Mouse (Mus musculus) erythroblast, embryonic 14.5 days (primary cell): ENCODE measurements around the gene Amotl1.

ENCODE experiments used
- GATA1 ChIP-seq: IDR thresholded peaks from 2 replicates; pipeline ENCODE4 v1.6.1; 2012; ENCODE audit warnings: low read length, inconsistent platforms, mixed read lengths
- TAL1 ChIP-seq: IDR thresholded peaks from 3 replicates; pipeline ENCODE4 v1.6.1; 2012; ENCODE audit warnings: low read length, inconsistent platforms, mixed read lengths

GRCm38 (mm10) chr9:14668382-14668781, 23.5 kb upstream of the Amotl1 start:
- TF ChIP-seq GATA1 (no peak), TAL1 (no peak)
